Mouse (Mus musculus) lung, embryonic 16.5 days (tissue): ENCODE measurements around the gene Wwp2. TPM values are rescaled to one million over a fixed set of nuclear protein-coding genes. Genes with fewer than 3 reads are reported as not detected.

Experiments used
- ATAC-seq: fragments of 200-750 bp; cut with Nextera tagmentation; 2 replicates; pipeline ENCODE4 v1.8.0; 2017; ENCODE audit warnings: low read depth, mild to moderate bottlenecking, moderate library complexity
- H3K27ac ChIP-seq: fragments of 300-500 bp; sonication (generic); 2 replicates; pipeline ENCODE4 v1.5.1; 2014; ENCODE audit warnings: mild to moderate bottlenecking, control low read depth, low read length
- H3K27me3 ChIP-seq: fragments of 300-500 bp; sonication (generic); 2 replicates; pipeline ENCODE4 v1.6.1; 2014; ENCODE audit warnings: low read depth, low read length, mixed read lengths; ENCODE audit not compliant: control insufficient read depth, insufficient read depth
- H3K36me3 ChIP-seq: fragments of 300-500 bp; sonication (generic); 2 replicates; pipeline ENCODE4 v1.6.1; 2014; ENCODE audit warnings: low read length; ENCODE audit not compliant: control insufficient read depth, insufficient read depth
- H3K4me1 ChIP-seq: fragments of 300-500 bp; sonication (generic); replicated peaks from 2 replicates; pipeline ENCODE4 v1.6.1; 2014; ENCODE audit warnings: low read length, mixed read lengths; ENCODE audit not compliant: control insufficient read depth, insufficient read depth
- H3K4me2 ChIP-seq: fragments of 300-500 bp; sonication (generic); 2 replicates; pipeline ENCODE4 v1.6.1; 2014; ENCODE audit warnings: low read depth, low read length, control low read depth
- H3K4me3 ChIP-seq: fragments of 300-500 bp; sonication (generic); 2 replicates; pipeline ENCODE4 v1.5.1; 2014; ENCODE audit warnings: mild to moderate bottlenecking, low read length, control low read depth
- H3K9ac ChIP-seq: fragments of 300-500 bp; sonication (generic); 2 replicates; pipeline ENCODE4 v1.6.1; 2014; ENCODE audit warnings: low read length, control low read depth
- H3K9me3 ChIP-seq: fragments of 300-500 bp; sonication (generic); 2 replicates; pipeline ENCODE4 v1.6.1; 2016; ENCODE audit warnings: low read length; ENCODE audit not compliant: control insufficient read depth
- WGBS: fragments of 180-500 bp; shearing (Covaris S2); extraction: QIAGEN DNeasy Blood & Tissue Kit; methylation state at CpG from one replicate; pipeline ENCODE4 v1.1.7; 2014; 5-methylcytosine and 5-hydroxymethylcytosine counted together
- polyA plus RNA-seq: library from polyadenylated mRNA; unstranded; fragments of >200 nt; fragmentation: Nextera tagmentation; extraction: Ambion mirVana; gene quantifications from 2 replicates; pipeline ENCODE4 v1.2.1, GENCODE M21; 2015

Wwp2 gene
- polyA plus RNA-seq, 1 experiment from 2014 or later: 60.5 TPM

GRCm38 (mm10) chr8:107491831-107492230 lies 55.7 kb downstream of the Wwp2 start:
- H3K9ac ChIP-seq: peak overlapping the region; percentile 31; the same call in 1 of the 2 replicates
- no peaks in the 10 kb centered on the region for H3K9me3 ChIP-seq
- peaks cover 41% of the 10 kb centered on the region for H3K4me1 ChIP-seq
- ATAC-seq: no peak
- no peak overlapping the region for H3K4me2 ChIP-seq
- peak overlapping the region; percentile 40 for H3K27ac ChIP-seq
- no peaks in the 10 kb centered on the region for H3K36me3 ChIP-seq
- no peak overlapping the region for H3K4me3 ChIP-seq
- no peaks in the 10 kb centered on the region for H3K27me3 ChIP-seq

- no peak for ATAC-seq
- 85% methylated on average over 5 of the region's 5 CpGs for WGBS
- Histone ChIP-seq H3K9me3 (no peaks in the 10 kb centered on the region), H3K9ac (no peak overlapping the region), H3K27ac (no peak overlapping the region), H3K4me3 (no peak overlapping the region), H3K4me2 (no peak overlapping the region), H3K4me1 (peaks cover 49% of the 10 kb centered on the region), H3K27me3 (no peaks in the 10 kb centered on the region), H3K36me3 (no peaks in the 10 kb centered on the region)
These were observed 56.6 kb downstream of the Wwp2 start for GRCm38 (mm10) chr8:107492802-107493201.

GRCm38 (mm10) chr8:107495425-107495824 lies 59.3 kb downstream of the Wwp2 start:
- WGBS: 41% methylated on average over 9 of the region's 9 CpGs
- no peaks in the 10 kb centered on the region for H3K27me3 ChIP-seq
- H3K36me3 ChIP-seq: no peaks in the 10 kb centered on the region; the same call in 1 of the 2 replicates
- peaks cover 42% of the 10 kb centered on the region for H3K4me1 ChIP-seq
- H3K9me3 ChIP-seq: no peaks in the 10 kb centered on the region
- peak; percentile 96 for ATAC-seq
- H3K4me2 ChIP-seq: no peak overlapping the region
- peak overlapping the region; percentile 96 for H3K27ac ChIP-seq
- H3K4me3 ChIP-seq: no peak overlapping the region
- H3K9ac ChIP-seq: no peak overlapping the region

- Histone ChIP-seq H3K4me2 (no peak overlapping the region), H3K27me3 (no peaks in the 10 kb centered on the region), H3K9ac (peak overlapping the region; percentile 32; the same call in 1 of the 2 replicates), H3K4me3 (no peak overlapping the region), H3K27ac (peak overlapping the region; percentile 96), H3K36me3 (no peaks in the 10 kb centered on the region; the same call in 1 of the 2 replicates), H3K9me3 (no peaks in the 10 kb centered on the region), H3K4me1 (peaks cover 29% of the 10 kb centered on the region)
- 68% methylated on average over 6 of the region's 6 CpGs for WGBS
- no peak for ATAC-seq
These were observed 61.5 kb downstream of the Wwp2 start for GRCm38 (mm10) chr8:107497708-107498107.

GRCm38 (mm10) chr8:107498390-107498789 lies 62.2 kb downstream of the Wwp2 start:
- Histone ChIP-seq H3K4me1 (peaks cover 35% of the 10 kb centered on the region), H3K9ac (0 out of 2 replicates have a peak overlapping the region, but pooled peaks have one; percentile 29), H3K9me3 (no peaks in the 10 kb centered on the region), H3K4me2 (no peak overlapping the region), H3K27me3 (no peaks in the 10 kb centered on the region), H3K36me3 (no peaks in the 10 kb centered on the region; the same call in 1 of the 2 replicates), H3K4me3 (no peak overlapping the region), H3K27ac (peak overlapping the region; percentile 48)
- 82% methylated on average over 1 of the region's 1 CpGs for WGBS
- ATAC-seq: no peak

- Histone ChIP-seq H3K4me1 (peaks cover 39% of the 10 kb centered on the region), H3K9me3 (no peaks in the 10 kb centered on the region), H3K36me3 (no peaks in the 10 kb centered on the region; the same call in 1 of the 2 replicates), H3K9ac (0 out of 2 replicates have a peak overlapping the region, but pooled peaks have one; percentile 29), H3K27ac (peak overlapping the region; percentile 48), H3K4me3 (no peak overlapping the region), H3K4me2 (no peak overlapping the region), H3K27me3 (no peaks in the 10 kb centered on the region)
- ATAC-seq: no peak
- 67% methylated on average over 8 of the region's 8 CpGs for WGBS
These were observed 62.6 kb downstream of the Wwp2 start for GRCm38 (mm10) chr8:107498806-107499205.

- no peak overlapping the region for H3K27ac ChIP-seq
- 73% methylated on average over 3 of the region's 3 CpGs for WGBS
These were observed 63.4 kb downstream of the Wwp2 start for GRCm38 (mm10) chr8:107499519-107499918.

GRCm38 (mm10) chr8:107502407-107502806 lies 66.2 kb downstream of the Wwp2 start:
- peaks cover 32% of the 10 kb centered on the region for H3K4me1 ChIP-seq
- WGBS: 78% methylated on average over 8 of the region's 8 CpGs

More at GRCm38 (mm10) chr8:107499519-107499918, 63.4 kb downstream of the Wwp2 start:
- Histone ChIP-seq H3K27me3 (no peaks in the 10 kb centered on the region), H3K36me3 (no peaks in the 10 kb centered on the region; the same call in 1 of the 2 replicates), H3K4me3 (no peak overlapping the region), H3K4me2 (no peak overlapping the region), H3K4me1 (peaks cover 35% of the 10 kb centered on the region), H3K9ac (no peak overlapping the region), H3K9me3 (no peaks in the 10 kb centered on the region)
- no peak for ATAC-seq

GRCm38 (mm10) chr8:107502922-107503321 lies 66.8 kb downstream of the Wwp2 start:
- Histone ChIP-seq H3K4me2 (no peak overlapping the region), H3K4me3 (no peak overlapping the region)

More at GRCm38 (mm10) chr8:107502407-107502806, 66.2 kb downstream of the Wwp2 start:
- no peak overlapping the region for H3K27ac ChIP-seq
- peaks cover 2% of the 10 kb centered on the region; the same call in 1 of the 2 replicates for H3K36me3 ChIP-seq
- no peaks in the 10 kb centered on the region for H3K9me3 ChIP-seq
- H3K4me2 ChIP-seq: no peak overlapping the region
- no peak overlapping the region for H3K4me3 ChIP-seq
- no peak for ATAC-seq
- no peaks in the 10 kb centered on the region for H3K27me3 ChIP-seq
- H3K9ac ChIP-seq: no peak overlapping the region

More at GRCm38 (mm10) chr8:107502922-107503321, 66.8 kb downstream of the Wwp2 start:
- ATAC-seq: no peak
- Histone ChIP-seq H3K9ac (no peak overlapping the region), H3K27me3 (no peaks in the 10 kb centered on the region), H3K36me3 (peaks cover 2% of the 10 kb centered on the region; the same call in 1 of the 2 replicates), H3K27ac (0 out of 2 replicates have a peak overlapping the region, but pooled peaks have one; percentile 4), H3K4me1 (peaks cover 26% of the 10 kb centered on the region), H3K9me3 (no peaks in the 10 kb centered on the region)
- 82% methylated on average over 3 of the region's 3 CpGs for WGBS
